Mouse (Mus musculus) monocyte, adult 5-6 weeks (primary cell): ENCODE measurements at regions not wholly inside any gene's neighbourhood (a gene's known extent, or its start where the extent isn't known, plus 50 kb on each side); places are given as distances from the start of the nearest gene placed in this dataset.
"Not testable (repeated sequence)": the region's sequence is repeated elsewhere in the genome, so short reads cannot be mapped to it uniquely, and the experiment has no call there.

ENCODE experiments used
- ATAC-seq: fragments of 153-309, 156-312 bp; replicated peaks from 2 replicates; pipeline ENCODE4 v1.8.0; 2017; ENCODE audit warnings: mild to moderate bottlenecking; ENCODE audit not compliant: low TSS enrichment, insufficient number of reproducible peaks, severe bottlenecking, poor library complexity, low FRiP score

GRCm38 (mm10) chr13:80989756-80990155, 106.6 kb downstream of the Arrdc3 start:
- no peak for ATAC-seq

- no peak for ATAC-seq
These were observed 109.2 kb downstream of the Arrdc3 start for GRCm38 (mm10) chr13:80992342-80992741.

- no peak for ATAC-seq
These were observed 125.9 kb downstream of the Arrdc3 start for GRCm38 (mm10) chr13:81008864-81009766.

DNA sequence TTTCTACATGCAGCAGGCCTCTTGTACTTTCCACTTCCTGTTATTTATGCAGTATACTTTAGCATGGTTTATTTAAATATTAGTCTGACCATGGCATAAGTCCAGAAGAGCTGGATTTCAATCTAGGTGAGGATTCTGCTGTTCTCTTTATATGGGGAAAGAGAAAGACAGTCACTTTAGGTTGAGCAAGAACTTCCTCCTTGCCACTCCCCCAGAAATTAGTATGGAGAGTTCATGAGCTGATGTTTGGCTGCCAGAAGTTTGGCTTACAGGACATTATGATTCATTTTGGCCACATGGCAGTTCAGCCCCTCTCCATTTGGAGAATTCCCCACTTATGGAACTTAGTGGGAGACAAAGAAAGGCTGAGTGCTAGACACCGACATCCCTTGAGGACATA, 130.8 kb downstream of the Arrdc3 start:
- peak; percentile 53; the same call in 1 of the 2 replicates for ATAC-seq

DNA sequence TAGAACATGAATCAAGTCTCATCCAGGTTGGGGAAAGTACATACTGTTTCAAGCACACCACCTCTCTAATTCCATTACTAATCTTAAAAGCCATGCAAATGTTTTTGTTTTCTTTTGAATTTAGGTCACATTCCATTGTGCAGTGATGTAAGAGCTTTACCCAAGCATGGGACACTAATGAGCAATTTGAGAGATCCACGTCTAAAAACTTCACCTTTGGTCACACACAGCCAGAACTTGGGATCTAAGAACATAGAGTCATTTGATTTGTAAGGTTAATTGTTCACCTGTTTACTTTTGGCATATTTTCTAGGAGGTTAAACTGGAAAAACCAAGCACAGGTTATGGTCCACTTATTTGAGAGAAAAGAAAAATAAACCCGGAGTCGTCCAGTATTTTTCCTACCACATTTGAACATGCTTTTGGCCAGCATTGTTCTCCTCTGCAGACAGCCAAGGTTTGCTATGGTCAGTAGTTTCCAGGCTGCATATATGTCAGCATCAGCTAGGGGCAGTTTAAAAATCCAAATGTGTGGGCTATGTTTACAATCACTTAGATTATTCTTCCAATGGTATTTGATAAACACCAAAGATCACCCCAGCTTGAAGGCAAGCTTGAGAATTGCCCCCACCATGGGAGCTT, 137.0 kb downstream of the Arrdc3 start:
- no peak for ATAC-seq

DNA sequence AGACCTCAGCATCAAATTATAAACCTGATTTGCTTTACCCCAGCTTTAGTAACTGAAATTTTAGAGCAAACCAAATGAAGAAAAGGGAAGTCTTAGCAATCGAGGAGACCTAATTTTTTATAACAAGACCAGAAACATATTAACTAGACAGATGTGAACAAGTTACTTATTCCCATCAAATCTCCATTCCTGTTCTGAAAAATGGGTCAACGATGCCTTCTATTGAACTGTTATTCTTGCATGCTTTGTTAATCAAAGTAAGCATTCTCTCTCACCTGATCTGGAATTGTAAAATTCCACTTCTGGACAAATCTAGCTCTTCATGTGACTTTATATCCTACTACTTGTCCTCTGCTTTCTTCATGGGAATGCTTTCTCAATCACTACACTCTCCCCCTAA, 137.6 kb downstream of the Arrdc3 start:
- ATAC-seq: no peak

DNA sequence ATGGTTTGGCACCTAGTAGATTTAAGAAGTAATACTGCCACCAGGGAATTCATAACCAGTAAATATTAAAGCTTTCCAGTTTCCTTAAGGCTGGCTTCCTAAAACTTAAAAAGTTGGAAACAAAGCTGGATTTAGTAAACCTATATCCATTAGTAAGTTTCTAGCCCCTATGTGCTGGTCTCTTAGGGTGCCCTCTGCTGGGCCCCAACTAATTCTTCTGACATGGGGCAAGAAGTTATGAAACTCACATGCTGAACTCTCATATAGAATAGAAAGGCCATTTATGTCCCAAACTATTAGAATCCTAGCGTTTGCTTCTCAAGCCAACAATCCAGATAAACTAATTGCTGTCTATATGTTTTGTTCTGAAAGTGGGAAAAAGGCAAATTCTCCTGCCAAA, 139.2 kb downstream of the Arrdc3 start:
- no peak for ATAC-seq

DNA sequence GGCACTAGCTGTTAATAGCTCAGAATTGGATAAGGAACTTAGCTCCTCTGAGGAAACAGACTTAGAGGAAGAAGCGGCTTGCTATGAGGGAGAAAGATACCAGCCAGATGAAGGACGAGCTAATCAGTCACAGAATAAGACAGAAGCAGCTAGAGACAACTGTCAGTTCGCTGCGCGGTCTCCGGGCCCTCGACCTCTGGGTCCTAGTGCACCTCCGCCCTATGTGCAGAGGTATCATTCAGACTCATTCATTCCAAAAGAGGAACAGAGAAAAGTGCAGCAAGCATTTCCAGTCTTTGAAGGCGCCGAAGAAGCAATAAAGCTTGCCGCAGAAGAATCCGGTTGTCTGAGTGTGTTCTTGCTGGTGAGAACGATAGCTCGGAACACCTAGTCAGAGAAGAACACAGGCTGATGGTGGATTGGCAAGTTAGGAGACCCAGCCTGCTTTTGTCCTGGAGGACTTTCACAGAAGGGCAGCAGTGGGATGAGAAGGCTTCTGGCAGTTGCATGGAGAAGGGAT, 142.1 kb downstream of the Arrdc3 start:
- ATAC-seq: not testable (repeated sequence)

- ATAC-seq: no peak
These were observed 154.1 kb downstream of the Arrdc3 start for GRCm38 (mm10) chr13:81037316-81037715.

GRCm38 (mm10) chr13:81038736-81039135, 155.6 kb downstream of the Arrdc3 start:
- no peak for ATAC-seq

DNA sequence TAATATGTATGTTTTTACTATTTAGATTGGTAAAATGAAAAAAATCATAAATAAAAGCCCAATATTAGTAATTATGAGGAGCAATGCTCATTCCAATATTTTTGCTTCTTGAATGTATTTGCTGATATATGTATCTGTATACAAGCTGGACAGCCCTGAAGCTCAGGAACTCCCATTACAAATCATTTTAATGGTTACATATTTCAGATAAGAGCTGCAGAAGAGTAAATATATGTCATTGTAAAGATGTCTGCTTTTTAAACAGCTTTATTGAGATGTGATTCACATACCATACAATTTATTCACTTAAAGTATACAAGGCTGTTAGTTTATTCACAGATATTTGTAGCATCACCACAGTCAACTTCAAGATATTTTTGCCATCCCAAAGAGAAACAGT, 157.3 kb downstream of the Arrdc3 start:
- no peak for ATAC-seq

DNA sequence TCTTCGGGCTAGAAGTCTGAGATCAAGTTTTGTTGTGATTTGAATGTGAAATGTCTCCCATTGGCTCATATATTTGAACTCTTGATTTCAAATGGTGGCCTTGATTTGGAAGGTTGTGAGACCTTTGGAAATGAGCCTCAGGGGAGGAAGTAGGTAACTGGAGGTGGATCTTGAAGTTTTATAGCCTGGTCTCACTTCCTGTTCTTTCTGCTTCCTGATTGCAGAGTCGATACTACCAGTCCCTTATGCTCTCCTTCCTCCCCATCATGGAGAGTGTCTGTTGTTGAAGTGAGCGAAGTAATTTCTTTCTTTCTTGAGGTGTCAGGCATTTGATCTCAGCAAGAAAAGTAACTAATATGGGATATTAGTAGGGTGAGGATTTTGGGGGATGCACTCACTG, 158.5 kb downstream of the Arrdc3 start:
- peak; percentile 68; the same call in 1 of the 2 replicates for ATAC-seq
